Mouse (Mus musculus) limb, embryonic 11.5 days (tissue): Measurements from ENCODE around the gene Heg1. TPM values are rescaled to one million over a fixed set of nuclear protein-coding genes. Genes with fewer than 3 reads are reported as not detected.

ENCODE experiments used
- ATAC-seq: fragments of 200-750 bp; cut with Nextera tagmentation; 2 replicates; pipeline ENCODE4 v1.8.0; 2017; ENCODE audit warnings: low read depth; ENCODE audit not compliant: insufficient number of reproducible peaks, low FRiP score, low TSS enrichment
- DNase-seq: peaks from one replicate; pipeline ENCODE4 v3.0.0-alpha.2; 2015; ENCODE audit warnings: low spot score
- H3K27ac ChIP-seq: fragments of 300-500 bp; sonication (generic); replicated peaks from 2 replicates; pipeline ENCODE4 v1.5.1; 2014; ENCODE audit warnings: low read depth, mild to moderate bottlenecking, low read length
- H3K27me3 ChIP-seq: fragments of 300-500 bp; sonication (generic); 2 replicates; pipeline ENCODE4 v1.6.1; 2014; ENCODE audit warnings: mild to moderate bottlenecking, low read length, mixed read lengths; ENCODE audit not compliant: control insufficient read depth, insufficient read depth
- H3K36me3 ChIP-seq: fragments of 300-500 bp; sonication (generic); 2 replicates; pipeline ENCODE4 v1.6.1; 2014; ENCODE audit warnings: mild to moderate bottlenecking, low read length, moderate library complexity, mixed read lengths; ENCODE audit not compliant: control insufficient read depth, insufficient read depth
- H3K4me1 ChIP-seq: fragments of 300-500 bp; sonication (generic); 2 replicates; pipeline ENCODE4 v1.6.1; 2014; ENCODE audit warnings: low read length, mixed read lengths; ENCODE audit not compliant: control insufficient read depth, insufficient read depth
- H3K4me2 ChIP-seq: fragments of 300-500 bp; sonication (generic); 2 replicates; pipeline ENCODE4 v1.6.1; 2014; ENCODE audit warnings: low read depth, mild to moderate bottlenecking, moderate library complexity; ENCODE audit not compliant: severe bottlenecking
- H3K4me3 ChIP-seq: fragments of 300-500 bp; sonication (generic); 2 replicates; pipeline ENCODE4 v1.5.1; 2014; ENCODE audit warnings: low read depth, low read length
- H3K9ac ChIP-seq: fragments of 300-500 bp; sonication (generic); 2 replicates; pipeline ENCODE4 v1.6.1; 2014; ENCODE audit warnings: mild to moderate bottlenecking, low read length
- H3K9me3 ChIP-seq: fragments of 300-500 bp; sonication (generic); 2 replicates; pipeline ENCODE4 v1.6.1; 2016; ENCODE audit warnings: low read length; ENCODE audit not compliant: control insufficient read depth
- WGBS: fragments of 180-500 bp; shearing (Covaris S2); extraction: QIAGEN DNeasy Blood & Tissue Kit; methylation state at CpG from one replicate; pipeline ENCODE4 v1.1.7; 2014; 5-methylcytosine and 5-hydroxymethylcytosine counted together
- polyA plus RNA-seq: library from polyadenylated mRNA; unstranded; fragments of >200 nt; fragmentation: Nextera tagmentation; extraction: Ambion mirVana; gene quantifications from 2 replicates; pipeline ENCODE4 v1.2.1, GENCODE M21; 2014

The Heg1 gene
- polyA plus RNA-seq, 1 experiment from 2014 or later = 11.0 TPM

DNA sequence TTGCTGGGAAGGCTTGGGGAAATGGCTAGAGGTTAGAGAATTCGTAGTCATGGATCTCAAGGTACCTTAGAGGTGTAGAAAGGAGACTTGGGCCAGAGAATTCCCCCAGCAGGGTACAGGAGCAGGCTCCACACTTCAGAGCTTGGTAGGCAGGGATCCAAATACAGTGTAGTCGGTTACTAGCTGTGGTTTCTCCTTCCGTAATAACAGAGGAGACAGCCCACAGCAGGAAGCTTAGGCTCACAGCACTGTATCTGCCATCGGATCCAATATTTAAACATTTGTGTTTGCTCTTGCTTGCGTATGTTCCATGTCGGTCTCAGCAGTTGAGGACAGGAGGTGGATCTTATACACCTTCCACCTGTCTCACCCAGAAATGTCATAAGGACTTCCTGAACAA, 111.7 kb downstream of the Heg1 start:
- Histone ChIP-seq H3K4me1 (no peaks in the 10 kb centered on the region), H3K4me2 (no peak overlapping the region), H3K36me3 (no peaks in the 10 kb centered on the region), H3K9me3 (no peaks in the 10 kb centered on the region), H3K4me3 (no peak overlapping the region), H3K9ac (no peak overlapping the region), H3K27me3 (no peaks in the 10 kb centered on the region), H3K27ac (no peak overlapping the region)
- DNase-seq = no peak
- ATAC-seq = no peak
- 88% methylated on average over 6 of the region's 6 CpGs for WGBS

- ATAC-seq = no peak
- no peaks in the 10 kb centered on the region for H3K4me1 ChIP-seq
These were observed 112.6 kb downstream of the Heg1 start for GRCm38 (mm10) chr16:33796756-33797155.

DNA sequence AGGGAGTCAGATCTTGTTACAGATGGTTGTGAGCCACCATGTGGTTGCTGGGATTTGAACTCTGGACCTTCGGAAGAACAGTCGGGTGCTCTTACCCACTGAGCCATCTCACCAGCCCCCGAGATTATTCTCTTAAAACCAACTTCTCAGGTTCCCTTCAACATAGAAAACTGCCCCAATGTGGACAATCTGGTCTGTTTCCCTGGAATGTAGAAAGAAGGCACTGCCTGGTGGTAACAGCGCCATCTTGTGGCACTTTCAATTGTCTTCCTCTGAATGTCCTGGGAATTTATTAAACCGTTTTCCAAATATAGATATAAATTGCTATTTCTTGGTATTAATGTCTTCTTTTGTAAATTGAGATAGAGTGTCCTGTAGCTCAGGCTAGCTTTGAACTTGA, 113.7 kb downstream of the Heg1 start:
- 48% methylated on average over 5 of the region's 5 CpGs for WGBS
- no peak overlapping the region for H3K27ac ChIP-seq
- DNase-seq = peak; percentile 70
- H3K4me2 ChIP-seq = no peak overlapping the region
- H3K9me3 ChIP-seq = no peaks in the 10 kb centered on the region
- no peak overlapping the region for H3K9ac ChIP-seq
- H3K4me1 ChIP-seq = no peaks in the 10 kb centered on the region
- ATAC-seq = no peak
- no peaks in the 10 kb centered on the region for H3K27me3 ChIP-seq
- H3K36me3 ChIP-seq = no peaks in the 10 kb centered on the region
- no peak overlapping the region for H3K4me3 ChIP-seq

More at GRCm38 (mm10) chr16:33796756-33797155, 112.6 kb downstream of the Heg1 start:
- H3K4me3 ChIP-seq = no peak overlapping the region
- no peak for DNase-seq
- no peaks in the 10 kb centered on the region for H3K27me3 ChIP-seq
- no peak overlapping the region for H3K9ac ChIP-seq
- no peaks in the 10 kb centered on the region for H3K9me3 ChIP-seq
- H3K36me3 ChIP-seq = no peaks in the 10 kb centered on the region
- H3K27ac ChIP-seq = no peak overlapping the region
- H3K4me2 ChIP-seq = no peak overlapping the region
- WGBS = 81% methylated on average over 3 of the region's 3 CpGs

GRCm38 (mm10) chr16:33810002-33810401, 125.8 kb downstream of the Heg1 start:
- Histone ChIP-seq H3K27ac (no peak overlapping the region), H3K9me3 (no peaks in the 10 kb centered on the region), H3K36me3 (no peaks in the 10 kb centered on the region), H3K4me1 (no peaks in the 10 kb centered on the region), H3K27me3 (no peaks in the 10 kb centered on the region), H3K4me2 (no peak overlapping the region), H3K4me3 (no peak overlapping the region), H3K9ac (no peak overlapping the region)
- WGBS = 68% methylated on average over 3 of the region's 3 CpGs
- DNase-seq (no peak), ATAC-seq (no peak)

DNA sequence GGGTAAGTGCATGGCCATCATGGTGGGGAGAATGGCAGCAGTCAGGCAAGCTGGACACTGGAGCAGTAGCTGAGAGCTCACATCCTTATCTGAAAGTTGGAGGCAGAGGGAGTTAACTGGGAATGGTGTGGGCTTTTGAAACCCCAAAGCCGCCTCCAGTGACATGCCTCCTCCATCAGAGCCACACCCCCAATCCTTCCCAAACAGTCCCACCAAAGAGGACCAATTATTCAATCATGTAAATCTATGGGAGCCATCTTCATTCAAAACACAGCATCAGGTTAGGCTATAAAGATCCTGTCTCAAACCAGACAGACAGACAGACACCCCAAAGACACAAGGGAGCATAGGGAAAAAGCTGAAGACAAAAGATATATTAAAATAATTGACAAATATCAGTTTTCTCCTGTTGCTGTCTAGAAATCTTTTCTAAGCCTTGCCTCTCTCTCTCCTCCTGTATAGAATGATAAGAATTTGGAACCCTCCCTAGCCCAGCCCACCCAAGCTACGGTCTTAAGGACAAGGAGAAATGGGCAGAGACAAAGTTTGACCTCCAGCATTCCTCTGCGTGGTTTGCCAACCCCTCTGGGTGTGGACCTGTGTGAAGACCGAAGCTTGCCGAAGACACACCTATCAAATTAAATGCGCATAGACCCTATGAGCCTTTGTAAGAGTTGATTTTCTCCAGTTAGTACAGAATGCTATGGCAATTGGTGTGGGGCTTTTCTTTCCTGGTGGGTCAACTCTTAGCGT, 134.4 kb downstream of the Heg1 start:
- WGBS = 93% methylated on average over 7 of the region's 7 CpGs
- ATAC-seq = no peak

GRCm38 (mm10) chr16:33820269-33821178, 136.4 kb downstream of the Heg1 start:
- Histone ChIP-seq H3K4me1 (no peaks in the 10 kb centered on the region), H3K4me3 (no peak overlapping the region), H3K4me2 (no peak overlapping the region), H3K9ac (no peak overlapping the region), H3K36me3 (no peaks in the 10 kb centered on the region), H3K27me3 (no peaks in the 10 kb centered on the region), H3K9me3 (no peaks in the 10 kb centered on the region), H3K27ac (no peak overlapping the region)
- peak; percentile 95 for DNase-seq
- no peak for ATAC-seq
- WGBS = 20% methylated on average over 17 of the region's 17 CpGs

More for the DNA sequence above, 134.4 kb downstream of the Heg1 start:
- H3K27me3 ChIP-seq = no peaks in the 10 kb centered on the region
- no peaks in the 10 kb centered on the region for H3K36me3 ChIP-seq
- H3K4me3 ChIP-seq = no peak overlapping the region
- no peak overlapping the region for H3K27ac ChIP-seq
- H3K9ac ChIP-seq = no peak overlapping the region
- H3K4me2 ChIP-seq = no peak overlapping the region
- no peak for DNase-seq
- no peaks in the 10 kb centered on the region for H3K9me3 ChIP-seq
- H3K4me1 ChIP-seq = no peaks in the 10 kb centered on the region

Other genes with a start within 250 kb of the Heg1 start
- 0.43 and 0.49 TPM in 2 replicates for gene Slc12a8, start 167.0 kb upstream of the Heg1 start, polyA plus RNA-seq
- 0.15 and 0.28 TPM in 2 replicates for gene Muc13, start 109.7 kb downstream of the Heg1 start, polyA plus RNA-seq
- 64.9 and 65.8 TPM in 2 replicates for gene Itgb5, start 145.3 kb downstream of the Heg1 start, polyA plus RNA-seq